Mouse (Mus musculus) lung, postnatal 4 days (tissue): ENCODE results near the gene Ndufa8.

Experiments
- DNase-seq, 2 experiments: peaks; one replicate each; pipeline ENCODE4 v3.0.0; 2021

Gene Ndufa8

DNA sequence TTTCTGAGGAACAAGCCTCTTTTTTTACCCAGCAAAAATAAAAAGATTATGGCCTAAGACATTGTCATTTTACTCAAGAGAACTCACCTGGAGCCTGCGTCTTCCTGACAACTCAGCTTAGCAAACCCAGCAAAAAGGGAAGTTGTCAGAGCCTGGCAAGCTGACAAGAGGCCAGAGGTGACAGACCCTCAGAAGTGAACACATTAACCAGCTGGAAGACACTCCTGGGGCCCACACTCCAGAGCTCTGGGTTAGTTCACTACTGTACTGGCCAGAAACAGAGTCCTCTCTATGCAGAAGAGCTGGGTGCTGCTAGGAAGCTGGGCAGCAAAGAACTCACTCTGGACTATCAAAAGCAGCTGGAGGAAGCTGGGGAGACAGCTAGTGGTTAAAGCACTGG, 8.3 kb downstream of the Ndufa8 start:
- no peak for DNase-seq

DNA sequence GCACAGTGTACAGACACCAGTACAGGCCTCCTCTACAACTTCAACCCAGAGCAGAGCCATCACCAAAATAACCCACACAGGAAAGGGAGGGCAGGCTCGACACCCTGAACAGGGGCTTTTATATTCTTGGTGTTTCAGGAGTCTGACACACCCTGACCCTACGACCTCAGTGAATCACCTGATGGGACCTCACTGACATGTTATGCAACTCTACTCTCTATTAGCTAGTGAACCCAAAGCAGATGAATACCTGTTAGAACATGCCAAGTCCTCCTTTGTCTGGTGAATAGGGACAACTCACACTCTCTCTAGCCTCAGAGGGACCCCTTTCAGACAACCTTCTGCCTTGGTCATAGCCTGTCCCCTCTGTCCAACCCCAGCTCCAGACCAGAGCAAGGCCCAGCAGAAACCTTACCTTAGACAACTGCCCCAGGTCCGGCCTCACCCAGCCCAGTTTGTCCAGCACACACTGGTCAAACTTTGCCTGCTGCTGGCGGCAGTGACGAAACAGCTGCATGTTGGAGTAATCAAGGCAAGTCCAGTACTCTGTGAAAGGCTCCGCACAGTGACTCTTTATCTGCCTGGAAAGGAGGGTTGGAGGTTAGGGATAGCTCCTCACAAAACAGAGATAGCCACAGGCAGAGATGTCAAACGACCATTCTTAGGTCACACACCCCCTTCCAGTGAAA, 9.8 kb downstream of the Ndufa8 start:
- no peak for DNase-seq

- DNase-seq: peak; percentile 23 to 42
These were observed 13.7 kb downstream of the Ndufa8 start for GRCm38 (mm10) chr2:36035413-36036081.

GRCm38 (mm10) chr2:36034898-36035297, 14.3 kb downstream of the Ndufa8 start:
- DNase-seq: no peak

DNA sequence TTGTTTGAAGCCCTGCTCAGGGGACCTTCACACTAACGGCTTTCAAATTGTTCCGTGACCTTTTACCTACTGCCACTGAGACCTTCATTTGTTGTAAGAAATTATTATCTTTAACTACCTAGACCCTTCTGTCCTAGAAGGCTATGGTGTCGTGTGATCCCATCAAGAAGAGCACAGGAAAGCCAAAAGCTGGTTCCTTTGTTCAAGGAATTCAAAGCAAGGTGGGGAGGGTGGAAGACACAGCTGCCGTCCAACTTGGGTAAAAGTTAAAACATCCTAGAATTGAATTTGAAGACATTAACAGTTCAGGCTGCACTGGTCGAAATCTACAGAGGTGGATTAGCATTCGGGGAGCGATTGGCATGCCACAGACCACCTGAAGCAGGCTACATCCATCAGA, 15.2 kb downstream of the Ndufa8 start:
- DNase-seq: no peak

GRCm38 (mm10) chr2:36032884-36033283, 16.3 kb downstream of the Ndufa8 start:
- no peak for DNase-seq

GRCm38 (mm10) chr2:36023291-36023690, 25.9 kb downstream of the Ndufa8 start:
- peak; percentile 81 to 91 for DNase-seq

- peak; percentile 78 to 82 for DNase-seq
These were observed 27.6 kb downstream of the Ndufa8 start for GRCm38 (mm10) chr2:36021385-36022159.

- peak; percentile 60 to 82 for DNase-seq
These were observed 36.2 kb downstream of the Ndufa8 start for GRCm38 (mm10) chr2:36013010-36013409.

- DNase-seq: peak; percentile 42 to 60
These were observed 37.8 kb downstream of the Ndufa8 start for GRCm38 (mm10) chr2:36011331-36011825.

GRCm38 (mm10) chr2:36010579-36010978, 38.6 kb downstream of the Ndufa8 start:
- no peak for DNase-seq

DNA sequence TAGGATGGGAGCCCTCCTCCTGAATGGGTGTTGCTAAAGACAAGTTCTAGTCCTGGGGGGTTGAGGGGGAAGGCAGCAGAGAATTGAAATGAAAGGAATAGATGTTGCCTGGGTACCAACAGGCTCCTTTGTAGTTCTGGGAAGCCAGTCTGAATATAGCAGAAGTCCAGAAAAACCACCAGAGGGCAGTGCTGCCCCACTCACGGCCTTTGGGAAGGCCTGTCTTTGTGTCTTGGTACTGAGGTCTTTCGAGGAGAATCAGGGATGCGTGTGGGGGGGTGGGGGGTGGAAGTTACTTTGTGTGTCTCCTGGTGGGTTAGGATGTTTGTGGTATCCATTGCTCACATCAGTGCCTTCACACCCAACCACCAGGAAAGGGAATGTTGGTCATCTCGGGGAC, 39.8 kb downstream of the Ndufa8 start:
- peak; percentile 78 to 81 for DNase-seq

GRCm38 (mm10) chr2:36008071-36008470, 41.1 kb downstream of the Ndufa8 start:
- DNase-seq: peak in 1 of 2 experiments; percentile 64

DNA sequence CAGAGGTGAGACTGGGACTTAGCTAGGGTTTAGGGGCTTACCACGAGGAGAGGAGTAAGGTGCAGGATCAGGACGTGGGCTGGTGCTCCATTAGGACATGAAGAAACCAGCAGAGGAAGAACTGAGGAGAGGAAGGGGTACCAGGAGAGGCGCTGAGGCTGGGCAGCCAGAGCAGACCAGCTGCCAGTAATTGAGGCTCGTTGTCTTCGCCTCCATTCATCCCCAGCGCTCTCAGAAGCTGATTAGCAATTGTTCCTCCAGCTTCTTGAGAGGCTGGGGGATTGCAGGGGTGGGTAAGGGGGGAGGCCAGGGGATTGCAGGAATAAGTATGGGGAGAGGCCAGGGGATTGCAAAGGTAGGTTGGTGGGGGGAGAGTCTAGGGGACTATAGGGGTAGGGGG, 47.0 kb downstream of the Ndufa8 start:
- DNase-seq: no peak

DNA sequence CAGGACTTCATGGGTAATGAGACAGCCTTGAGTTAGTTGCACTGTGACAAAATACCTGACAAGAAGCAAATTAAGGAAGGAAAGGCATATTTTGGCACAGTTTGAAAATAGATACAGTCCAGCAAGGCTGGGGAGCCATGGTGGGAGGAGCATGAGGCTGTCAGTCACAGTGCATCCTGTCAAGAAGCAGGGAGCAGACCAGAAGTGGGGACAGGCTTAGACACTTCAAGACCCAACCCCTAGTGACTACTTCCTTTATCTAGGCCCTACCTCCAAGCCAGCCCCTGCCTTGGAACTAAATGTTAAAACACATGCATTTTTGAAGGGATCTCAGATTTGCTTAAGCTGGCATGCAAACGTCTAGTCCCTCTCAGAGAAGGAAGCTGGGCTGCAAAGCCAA, 48.8 kb downstream of the Ndufa8 start:
- DNase-seq: no peak

DNA sequence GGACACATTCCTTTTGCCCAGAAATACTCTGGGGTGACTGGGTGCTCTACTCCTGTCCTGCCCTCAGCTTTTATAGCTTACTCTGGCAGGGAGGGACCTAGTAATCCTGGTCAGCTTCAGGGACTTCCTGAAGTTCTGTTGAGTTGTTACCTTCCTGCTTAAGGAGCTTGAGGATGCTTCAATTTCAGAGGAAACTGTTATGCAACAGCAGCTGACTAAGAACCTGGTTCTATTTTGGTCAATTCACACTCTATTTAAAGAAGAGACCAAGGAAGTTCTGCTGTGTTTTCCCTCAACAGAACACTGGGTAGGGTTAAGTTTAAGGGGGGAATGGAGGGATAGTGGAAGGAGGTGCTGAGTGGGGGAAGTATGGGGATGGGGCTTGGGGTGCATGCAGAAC, 50.0 kb downstream of the Ndufa8 start:
- no peak for DNase-seq

DNA sequence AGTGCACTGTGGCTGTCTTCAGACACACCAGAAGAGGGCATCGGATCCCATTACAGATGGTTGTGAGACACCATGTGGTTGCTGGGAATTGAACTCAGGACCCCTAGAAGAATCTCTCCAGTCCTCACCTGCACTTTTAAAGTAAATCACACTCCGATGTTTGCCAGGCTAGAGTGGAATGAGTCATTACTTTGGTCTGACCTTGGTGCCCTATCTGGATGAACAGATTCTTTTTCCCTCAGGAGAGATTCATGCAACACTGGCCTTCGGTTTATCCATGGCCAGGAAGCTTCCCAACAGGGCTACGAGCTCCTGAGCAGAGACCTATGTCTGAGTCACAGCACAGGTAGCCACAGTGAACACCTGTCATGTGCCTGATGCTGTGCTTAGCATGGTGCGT, 50.8 kb downstream of the Ndufa8 start:
- DNase-seq: no peak

DNA sequence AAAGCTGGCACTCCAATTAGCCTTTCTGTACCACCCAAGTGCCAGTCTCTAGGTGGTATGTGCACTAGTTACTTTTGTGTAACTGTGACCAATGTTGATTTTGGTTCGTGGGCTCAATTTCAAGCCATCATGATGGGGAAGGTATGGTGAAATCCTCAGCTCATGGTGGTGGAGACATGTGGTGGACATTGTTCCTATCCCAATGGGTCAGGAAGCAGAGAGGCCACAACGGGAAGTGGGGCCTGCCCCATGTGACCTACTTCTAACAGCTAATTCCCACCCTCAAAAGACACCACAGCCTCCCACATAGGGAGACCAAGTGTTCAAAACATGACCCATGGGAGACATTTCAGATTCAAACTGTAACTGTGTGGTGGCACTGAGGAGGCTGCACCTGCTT, 52.5 kb downstream of the Ndufa8 start:
- DNase-seq: no peak

DNA sequence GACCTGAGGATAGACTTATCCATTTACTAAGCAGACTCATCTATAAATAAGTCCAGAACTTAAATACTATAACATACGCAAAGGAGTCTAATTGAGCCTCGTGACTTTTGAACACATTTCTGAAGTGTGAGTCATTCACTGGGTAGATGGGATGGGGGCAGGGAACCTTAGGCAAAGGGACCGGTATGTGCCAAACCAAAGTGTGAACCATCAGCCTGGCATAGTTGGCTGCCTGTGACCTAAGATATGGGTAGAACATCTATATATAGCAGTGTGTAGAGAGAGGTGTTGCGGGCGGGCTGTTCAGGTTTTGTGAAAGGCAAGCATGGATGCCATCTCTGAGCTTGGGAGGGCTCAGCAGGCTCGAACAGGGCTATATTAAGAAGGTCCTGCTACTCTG, 54.9 kb downstream of the Ndufa8 start:
- DNase-seq: peak in 1 of 2 experiments; percentile 14

DNA sequence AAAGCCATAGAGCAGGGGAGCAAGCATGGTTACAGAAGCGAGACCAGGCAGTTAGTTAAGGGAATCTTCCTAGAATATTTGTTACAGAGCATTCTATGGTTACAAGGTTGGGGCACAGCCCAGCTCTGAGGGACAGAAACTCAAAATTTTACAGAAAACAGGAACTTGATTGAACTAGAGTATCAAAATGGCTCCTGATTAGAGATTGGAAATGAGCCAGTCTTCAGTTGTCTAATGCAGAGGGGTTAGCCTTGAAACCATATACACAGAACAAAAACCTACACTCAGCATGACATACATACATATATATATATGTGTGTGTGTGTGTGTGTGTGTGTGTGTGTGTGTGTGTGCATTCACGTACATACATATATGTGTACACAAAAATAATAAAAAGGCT, 55.7 kb downstream of the Ndufa8 start:
- DNase-seq: no peak

GRCm38 (mm10) chr2:35992259-35992658, 56.9 kb downstream of the Ndufa8 start:
- DNase-seq: no peak
